In genomic region chr17:24350926-24351759, GRCm38 (mm10) we compare ENCODE assay signal across 7 mouse cellular contexts. TPM values are rescaled to one million over a fixed set of nuclear protein-coding genes. Genes with fewer than 3 reads are reported as not detected.
DNase-seq lines count a peak whose midpoint lies in the region; ATAC-seq and TF ChIP-seq lines count a peak whose summit lies in the region.

Abca17 (minus strand) TSS chr17:24351068.

- peak; percentile 29; the same call in 1 of the 2 replicates for ATAC-seq in kidney, embryonic 14.5 days (ENCODE audit: low FRiP score, low TSS enrichment)

- DNase-seq in CD4-positive helper T cell, adult 2 months (ENCODE audit: low read depth, low spot score), result peak; percentile 45
- peak; percentile 48 to 55 for DNase-seq in cerebellum, postnatal 10 days
- peak; percentile 5 to 8 for DNase-seq in heart, adult 9 months (ENCODE audit: low spot score in 2 of 2)
- peak; percentile 53 for DNase-seq in lung, postnatal 36 days
- DNase-seq in spleen, postnatal 36 days (ENCODE audit: low spot score in 2 of 2), result peak; percentile 14 to 35

- H3K9me3 ChIP-seq in E14TG2a.4 (ENCODE audit: low read length), result peaks cover 12% of the 10 kb centered on the region
- H3K9me3 ChIP-seq in kidney, embryonic 14.5 days (ENCODE audit: control insufficient read depth, low read length), result no peaks in the 10 kb centered on the region

- no peaks in the 10 kb centered on the region for H3K36me3 ChIP-seq in E14TG2a.4 (ENCODE audit: insufficient read depth, low read length)
- H3K36me3 ChIP-seq in kidney, embryonic 14.5 days (ENCODE audit: control insufficient read depth, insufficient read depth, low read length), result no peaks in the 10 kb centered on the region

- H3K4me2 ChIP-seq in kidney, embryonic 14.5 days (replicated peaks; ENCODE audit: low read depth, low read length), result peak within 1 kb of the TSS; percentile 92

- 0 out of 2 replicates have a peak within 1 kb of the TSS, but pooled peaks have one; percentile 20 for H3K27ac ChIP-seq in kidney, embryonic 14.5 days (ENCODE audit: low read depth, low read length)

- WGBS in kidney, embryonic 14.5 days, result 4% methylated on average over 38 of the region's 42 CpGs

- peak within 1 kb of the TSS; percentile 88 for H3K4me3 ChIP-seq in E14TG2a.4 (replicated peaks; ENCODE audit: low read length)
- H3K4me3 ChIP-seq in kidney, embryonic 14.5 days (ENCODE audit: low read length), result peak within 1 kb of the TSS; percentile 66

- peaks cover 40% of the 10 kb centered on the region for H3K27me3 ChIP-seq in E14TG2a.4 (ENCODE audit: insufficient read depth, low read length)
- peaks cover 11% of the 10 kb centered on the region for H3K27me3 ChIP-seq in kidney, embryonic 14.5 days (ENCODE audit: control insufficient read depth, insufficient read depth, low read length)

- TF ChIP-seq CTCF in E14TG2a.4 (conservative IDR thresholded peaks at IDR 0.05; ENCODE audit: low read length), result no peak

- peaks cover 17% of the 10 kb centered on the region for H3K4me1 ChIP-seq in E14TG2a.4 (replicated peaks; ENCODE audit: low read depth, low read length)
- H3K4me1 ChIP-seq in kidney, embryonic 14.5 days (ENCODE audit: control insufficient read depth, insufficient read depth, low read length), result no peaks in the 10 kb centered on the region

- H3K9ac ChIP-seq in kidney, embryonic 14.5 days (ENCODE audit: low read depth, low read length), result peak within 1 kb of the TSS; percentile 68

RNA-seq across cellular contexts. Expression of gene Abca17, which starts in this region (rescaled TPM):
- polyA plus RNA-seq in kidney, embryonic 14.5 days (2014; fragmentation: Nextera tagmentation; extraction: Ambion mirVana), result not detected in 2 replicates

Comparison
In these comparisons a context has a peak if more than half of its experiments do, and no peak if none do; other contexts are left out.
1. Peak in every context shown above with its lines: DNase-seq, ATAC-seq, H3K4me3 ChIP-seq and H3K27ac ChIP-seq.
2. Peak in ATAC-seq, H3K4me3 ChIP-seq, H3K27ac ChIP-seq, H3K9ac ChIP-seq and H3K4me2 ChIP-seq in kidney, embryonic 14.5 days; RNA of the gene not detected or under 1 TPM.